Mouse (Mus musculus): Measurements from ENCODE around the gene Phlpp1.

GRCm38 (mm10) chr1:106194263-106194662 lies 22.7 kb downstream of the Phlpp1 start:
- TF ChIP-seq POLR2A (IDR thresholded peaks at IDR 0.05; ENCODE audit: borderline replicate concordance, low read depth, low read length) (no peak), CTCF (IDR thresholded peaks at IDR 0.05; ENCODE audit: low read depth, low read length) (no peak)

All from bone marrow macrophage, adult 2 months (primary cell).